Mouse (Mus musculus) cerebellum, adult 9-10 months (tissue): ENCODE results near the gene Prdm8.

Source experiments
- DNase-seq: peaks from one replicate; pipeline ENCODE4 v3.0.0; 2022

Gene Prdm8

DNA sequence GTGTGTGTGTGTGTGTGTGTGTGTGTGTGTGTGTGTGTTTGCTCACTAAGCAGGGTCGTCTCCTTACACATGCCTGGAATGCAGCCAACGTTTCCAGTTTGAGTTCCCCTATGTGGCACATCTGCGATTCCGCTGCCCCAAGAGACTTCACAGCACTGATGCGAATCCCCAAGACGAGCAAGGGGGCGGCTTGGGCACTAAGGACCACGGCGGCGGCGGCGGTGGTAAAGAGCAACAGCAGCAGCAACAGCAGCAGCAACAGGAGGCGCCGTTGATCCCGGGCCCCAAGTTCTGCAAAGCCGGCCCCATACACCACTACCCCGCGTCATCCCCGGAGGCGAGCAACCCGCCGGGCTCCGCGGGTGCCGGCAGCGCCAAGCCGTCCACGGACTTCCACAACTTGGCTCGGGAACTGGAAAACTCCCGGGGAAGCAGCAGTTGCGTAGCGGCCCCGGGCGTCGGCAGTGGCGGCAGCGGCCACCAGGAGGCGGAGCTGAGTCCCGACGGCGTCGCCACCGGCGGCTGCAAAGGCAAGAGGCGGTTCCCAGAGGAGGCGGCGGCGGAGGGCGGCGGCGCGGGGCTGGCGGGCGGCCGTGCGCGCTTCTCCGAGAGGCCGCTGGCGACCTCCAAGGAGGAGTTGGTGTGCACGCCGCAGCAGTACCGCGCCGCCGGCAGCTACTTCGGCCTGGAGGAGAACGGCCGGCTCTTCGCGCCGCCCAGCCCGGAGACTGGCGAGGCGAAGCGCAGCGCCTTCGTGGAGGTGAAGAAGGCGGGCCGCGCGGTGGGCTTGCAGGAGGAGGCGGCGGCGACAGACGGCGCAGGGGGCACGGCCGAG is 18.2 kb downstream of the Prdm8 start:
- peak; percentile 84 for DNase-seq

DNA sequence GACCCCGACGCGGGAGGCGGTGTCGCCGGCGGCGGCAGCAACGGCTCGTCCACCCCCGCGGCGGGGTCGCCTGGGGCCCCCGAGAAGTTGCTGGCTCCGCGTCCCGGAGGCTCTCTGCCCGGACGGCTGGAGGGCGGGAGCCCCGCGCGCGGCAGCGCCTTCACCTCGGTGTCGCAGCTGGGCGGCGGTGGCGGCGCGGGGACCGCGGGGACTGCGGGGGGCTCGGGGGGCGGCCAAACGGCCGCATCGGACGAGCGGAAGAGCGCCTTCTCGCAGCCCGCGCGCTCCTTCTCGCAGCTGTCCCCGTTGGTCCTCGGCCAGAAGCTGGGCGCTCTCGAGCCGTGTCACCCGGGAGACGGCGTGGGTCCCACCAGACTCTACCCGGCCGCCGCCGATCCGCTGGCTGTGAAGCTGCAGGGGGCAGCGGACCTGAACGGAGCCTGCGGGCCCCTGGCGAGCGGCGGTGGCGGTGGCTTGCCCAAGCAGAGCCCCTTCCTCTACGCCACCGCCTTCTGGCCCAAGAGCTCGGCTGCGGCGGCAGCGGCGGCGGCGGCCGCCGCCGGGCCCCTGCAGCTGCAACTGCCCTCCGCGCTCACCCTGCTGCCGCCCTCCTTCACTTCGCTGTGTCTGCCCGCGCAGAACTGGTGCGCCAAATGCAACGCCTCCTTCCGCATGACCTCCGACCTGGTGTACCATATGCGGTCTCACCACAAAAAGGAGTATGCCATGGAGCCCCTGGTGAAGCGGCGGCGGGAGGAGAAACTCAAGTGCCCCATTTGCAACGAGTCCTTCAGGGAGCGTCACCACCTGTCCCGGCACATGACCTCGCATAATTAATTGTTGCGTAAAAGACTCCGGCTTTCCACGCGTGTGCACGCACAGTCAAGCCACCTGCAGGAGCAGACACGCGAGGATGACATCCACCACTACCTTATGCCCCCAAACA is 19.1 kb downstream of the Prdm8 start:
- DNase-seq = no peak

DNA sequence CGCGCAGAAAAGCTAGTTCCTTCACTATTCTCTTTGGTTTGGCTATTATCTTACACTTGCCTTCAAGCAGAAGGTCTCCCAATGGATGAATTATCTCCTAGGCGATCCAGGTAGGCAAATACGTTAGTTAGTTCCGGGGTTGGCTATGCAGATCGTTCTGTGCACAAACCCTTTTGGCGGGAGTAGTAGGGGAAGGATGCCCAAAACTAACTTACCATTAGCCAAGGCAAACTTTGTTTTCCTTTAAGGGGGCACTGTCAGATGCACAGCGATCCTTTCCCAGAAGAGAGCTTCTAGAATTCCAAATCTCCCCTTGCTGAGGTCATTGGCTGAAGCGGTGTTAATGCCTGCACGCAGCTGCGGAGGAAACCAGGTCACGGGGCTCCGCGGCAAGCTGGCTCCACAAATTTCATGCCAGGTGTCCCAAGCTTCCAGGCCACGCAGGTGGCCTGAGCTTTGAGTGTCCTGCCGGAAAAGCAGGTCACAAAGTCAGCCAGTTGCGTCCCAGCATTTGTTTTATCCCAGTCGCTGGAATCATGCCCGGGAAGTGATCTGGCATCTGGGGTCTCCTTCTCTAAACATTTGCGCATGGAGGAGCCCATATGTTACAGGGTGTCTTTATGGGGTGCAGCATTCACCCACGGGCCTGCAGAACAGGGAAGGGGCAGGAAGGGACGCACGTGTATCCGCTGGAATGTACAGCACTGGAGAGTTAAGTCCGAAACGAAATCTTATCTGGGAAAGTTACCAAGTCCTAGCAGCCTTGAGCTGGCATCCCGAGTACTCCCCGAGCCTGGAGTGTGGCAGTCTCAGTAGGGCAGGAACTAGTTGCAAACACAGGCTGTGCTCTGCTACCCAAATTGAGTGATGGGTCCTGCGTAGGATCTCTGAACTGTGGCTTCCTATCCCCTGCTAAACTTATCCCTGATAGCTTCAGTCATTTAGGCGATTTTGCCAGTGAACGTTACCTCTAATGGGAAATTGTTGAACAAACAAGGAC is 22.5 kb downstream of the Prdm8 start:
- peak; percentile 66 for DNase-seq

DNA sequence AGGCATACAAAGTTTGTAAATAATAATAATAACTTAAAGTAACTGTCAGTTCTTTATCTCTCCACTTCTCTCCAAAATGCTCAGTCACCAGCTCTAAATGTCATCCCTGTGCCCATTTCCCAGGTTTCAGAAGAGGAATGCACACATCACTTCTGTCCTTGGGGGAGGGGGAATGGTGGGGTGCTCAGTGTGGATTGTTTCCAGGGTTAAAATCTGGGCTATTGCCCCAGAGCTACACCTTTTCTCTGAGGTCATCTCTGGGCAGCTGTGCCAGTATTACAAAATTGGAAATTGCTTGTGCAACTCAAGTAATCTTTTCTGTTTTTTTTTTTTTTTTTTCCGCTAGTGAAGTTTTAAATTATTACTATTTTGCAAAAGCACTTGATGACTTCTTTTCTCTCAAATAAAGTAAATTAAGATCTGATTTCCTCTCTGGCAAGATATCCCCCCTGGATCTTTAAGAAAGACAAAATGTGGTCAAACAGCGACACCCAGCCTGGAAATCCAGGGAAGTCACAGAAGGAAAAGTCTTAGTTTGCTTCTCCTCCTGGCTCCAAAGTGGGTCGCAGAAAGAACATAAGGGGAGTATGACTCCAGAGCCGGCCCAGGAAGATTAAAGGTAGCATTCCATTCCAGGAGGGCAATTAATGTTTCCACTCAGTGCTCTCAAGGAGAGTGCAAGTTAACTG is 25.4 kb downstream of the Prdm8 start:
- no peak for DNase-seq

DNA sequence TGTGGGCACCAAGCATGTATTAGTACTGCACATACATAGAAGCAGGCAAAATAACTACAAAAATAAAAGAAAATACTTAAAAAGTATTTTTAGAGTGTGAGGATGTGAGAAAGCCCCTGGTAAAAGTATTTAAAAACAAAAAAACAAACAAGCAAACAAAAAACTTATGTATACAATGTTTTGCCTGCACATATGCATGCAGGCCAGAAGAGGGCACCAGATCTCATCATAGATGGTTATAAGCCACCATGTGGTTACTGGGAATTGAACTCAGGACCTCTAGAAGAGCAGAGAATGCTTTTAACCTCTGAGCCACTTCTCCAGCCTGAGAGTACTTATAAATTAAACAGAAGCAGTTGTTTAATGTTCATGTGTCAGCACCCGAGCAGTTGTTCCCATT is 28.0 kb downstream of the Prdm8 start:
- no peak for DNase-seq

DNA sequence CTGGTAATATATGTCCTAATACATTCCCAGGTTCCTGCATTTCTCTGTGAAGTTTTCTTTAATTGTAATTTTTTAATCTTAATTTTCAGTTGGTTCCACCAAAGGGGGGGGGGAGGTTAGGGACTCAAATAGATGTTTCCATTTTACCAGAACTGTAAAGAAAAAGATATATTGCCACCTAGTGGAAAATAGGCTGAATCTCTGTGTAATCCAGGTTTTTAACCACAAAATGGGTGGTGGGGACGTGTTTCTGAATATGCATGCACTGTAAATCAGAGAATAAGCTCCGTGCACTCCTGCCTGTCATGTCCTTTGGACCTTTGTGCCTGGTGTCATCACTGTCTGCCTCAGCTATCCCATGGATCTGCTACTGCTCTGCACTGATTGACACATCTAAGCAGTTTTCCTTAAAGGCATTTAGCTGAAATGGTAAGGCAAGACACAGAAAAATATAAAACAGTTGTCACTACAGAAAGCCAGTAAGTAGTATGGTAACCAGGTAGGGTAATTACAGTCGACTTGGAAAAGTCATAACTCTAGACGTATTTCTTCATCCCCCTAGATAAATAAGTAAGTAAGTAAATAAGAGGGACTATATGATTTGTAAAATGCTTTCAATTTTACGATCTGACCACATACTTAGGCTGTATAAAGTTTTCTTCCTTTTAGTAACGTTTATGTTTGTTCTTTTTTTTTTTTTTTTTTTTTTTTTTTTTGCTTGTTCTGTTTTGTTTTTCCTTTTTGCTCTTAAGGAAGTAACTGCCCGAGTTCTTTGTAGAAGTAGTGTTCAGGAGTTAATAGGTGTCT is 31.6 kb downstream of the Prdm8 start:
- DNase-seq = peak; percentile 46

DNA sequence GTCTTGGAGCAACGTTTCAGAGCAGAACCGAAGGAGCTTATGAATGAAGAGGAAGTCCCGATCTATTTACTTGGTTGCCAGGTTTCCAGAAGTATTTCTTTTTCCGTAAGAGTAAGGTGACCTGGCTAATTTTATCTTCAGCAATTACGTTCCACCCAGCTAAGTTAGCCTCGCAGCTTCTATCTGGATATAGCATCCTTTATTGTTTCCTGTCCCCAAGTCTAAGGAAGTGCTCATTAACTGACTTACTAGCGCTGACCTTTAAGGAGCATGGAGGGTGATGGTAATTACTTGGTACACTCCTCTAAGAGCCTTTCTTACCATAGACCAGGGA is 32.2 kb downstream of the Prdm8 start:
- DNase-seq = no peak

DNA sequence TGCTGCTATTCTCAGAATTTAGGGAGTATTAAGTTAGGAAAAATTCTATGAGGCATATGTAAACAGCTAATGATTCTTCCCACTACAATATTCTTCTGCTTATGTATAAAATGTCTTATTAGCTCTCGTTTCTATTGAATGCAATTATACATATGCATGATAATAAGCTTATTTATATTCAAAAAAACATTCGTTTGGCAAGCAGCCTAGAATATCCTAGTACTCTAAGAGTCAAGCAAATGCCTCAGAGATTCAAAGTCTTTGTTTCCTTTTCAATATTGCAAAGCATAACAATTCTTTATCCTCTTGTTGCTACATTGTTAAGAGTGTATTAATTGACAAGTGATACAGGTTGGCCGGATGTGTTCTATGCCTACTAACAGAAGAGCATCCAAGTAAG is 34.6 kb downstream of the Prdm8 start:
- DNase-seq = no peak

DNA sequence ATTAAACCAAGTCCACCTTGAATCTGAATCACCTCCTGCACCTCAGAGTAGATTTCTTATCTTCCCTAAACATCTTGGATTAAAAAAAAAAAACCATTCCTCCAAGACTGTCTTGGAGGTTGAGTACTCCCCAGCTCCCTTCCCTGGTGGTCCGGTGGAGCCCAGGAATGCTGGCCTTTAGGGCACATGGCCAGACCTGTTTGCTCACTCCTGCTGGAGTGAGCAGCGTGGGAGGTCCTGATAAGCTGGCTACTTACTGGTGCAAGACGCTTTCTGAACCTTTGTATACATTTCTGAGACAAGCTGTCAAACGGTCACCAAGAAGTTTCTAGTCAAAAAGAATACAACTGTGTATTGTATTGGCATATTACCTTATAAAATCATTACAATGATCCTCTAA is 36.0 kb downstream of the Prdm8 start:
- no peak for DNase-seq

DNA sequence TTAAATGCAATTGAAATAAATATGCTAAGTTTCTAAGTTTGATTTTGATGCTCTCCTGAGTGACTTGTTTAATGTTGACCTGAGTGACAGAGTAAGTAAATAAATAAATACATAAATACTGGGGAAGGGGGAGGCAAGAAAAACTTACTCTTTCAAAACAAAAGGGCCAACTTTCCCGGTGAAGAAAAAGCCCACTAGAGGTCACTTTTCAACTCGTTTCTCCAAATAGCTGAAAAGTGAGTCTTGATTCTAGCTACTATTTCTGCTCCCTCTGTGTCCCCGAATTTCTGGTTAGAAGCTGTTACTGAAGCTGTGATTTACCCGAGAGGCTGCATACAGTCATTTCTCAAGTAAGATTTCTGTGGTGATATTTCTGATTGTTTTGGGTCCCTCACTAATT is 45.5 kb downstream of the Prdm8 start:
- no peak for DNase-seq

DNA sequence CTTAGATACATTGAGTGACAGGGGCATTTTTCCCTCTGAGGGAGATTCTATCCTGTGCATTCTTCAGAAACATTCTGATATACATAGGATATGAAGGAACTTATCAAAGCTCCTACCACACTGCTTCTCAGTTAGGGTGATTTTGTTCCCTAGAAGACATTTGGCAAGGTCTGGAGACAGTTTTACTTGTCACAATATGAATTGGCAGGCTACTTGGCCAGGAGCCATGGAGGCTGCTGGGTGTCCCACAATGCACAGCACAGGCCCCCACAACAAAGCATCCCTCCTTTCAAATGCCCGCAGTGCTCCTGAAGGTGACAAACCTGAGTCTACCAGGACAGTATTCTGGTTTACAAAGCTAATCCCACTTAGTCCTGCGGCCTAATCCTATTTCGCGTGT is 55.0 kb downstream of the Prdm8 start:
- no peak for DNase-seq

DNA sequence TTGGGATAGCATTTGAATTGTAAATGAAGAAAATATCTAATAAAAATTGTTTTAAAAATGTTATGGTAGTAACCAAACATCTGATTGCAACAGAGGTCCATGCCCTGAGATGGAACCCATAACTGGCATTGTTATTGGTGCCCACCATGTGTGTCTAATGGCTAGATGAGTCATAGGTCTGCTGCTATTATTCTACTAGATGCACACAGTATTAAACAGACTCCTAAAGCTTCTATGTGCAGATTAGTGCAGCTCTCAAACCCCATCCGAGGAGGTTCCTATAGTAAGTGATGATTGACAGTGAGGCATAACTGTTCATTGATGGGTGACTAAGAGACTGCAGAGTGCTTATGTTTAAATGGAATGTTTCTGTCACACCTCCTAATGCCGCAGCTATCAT is 59.7 kb downstream of the Prdm8 start:
- DNase-seq = no peak

DNA sequence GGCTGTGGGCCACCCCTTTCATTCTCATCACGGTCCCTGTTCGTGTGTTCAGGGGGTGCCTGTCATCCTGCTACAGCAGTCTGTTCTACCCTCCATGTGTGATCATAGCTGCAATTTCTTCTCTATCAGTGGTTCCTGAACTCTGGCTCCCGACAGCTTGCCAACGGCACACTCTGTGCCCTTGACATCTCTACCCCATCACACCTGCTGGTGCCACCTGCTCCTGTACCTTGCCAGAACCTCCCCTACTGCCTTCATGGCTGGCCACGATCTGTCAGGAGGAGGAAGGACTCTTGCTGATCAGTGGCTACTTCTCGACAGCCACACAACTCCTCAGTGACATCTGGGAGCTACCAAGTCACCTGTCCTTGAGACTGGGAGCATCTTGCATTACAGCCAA is 62.5 kb downstream of the Prdm8 start:
- peak; percentile 80 for DNase-seq

DNA sequence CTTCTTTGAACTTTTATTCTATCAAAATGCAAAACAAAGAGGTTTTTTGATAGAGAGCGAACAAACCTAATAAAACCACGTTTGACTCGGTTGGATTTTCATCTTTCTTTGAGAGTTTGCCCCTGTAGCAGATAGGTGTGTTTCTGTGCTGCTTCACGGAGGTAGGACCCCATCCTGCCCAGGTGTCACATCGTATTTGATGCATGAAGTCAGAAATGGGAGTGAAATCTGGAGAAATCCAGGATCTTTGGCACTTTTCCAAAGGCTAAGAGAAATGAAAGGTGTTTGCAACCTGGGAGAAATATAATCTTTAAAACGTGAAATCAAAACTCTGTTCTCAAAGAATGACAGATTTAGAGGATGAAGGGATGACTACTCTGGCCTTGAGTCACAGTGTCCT is 71.5 kb downstream of the Prdm8 start:
- no peak for DNase-seq
